Mouse (Mus musculus) megakaryocyte, embryonic 14.5 days (primary cell): ENCODE measurements around the gene Serpina3i.

Source experiments
- FLI1 ChIP-seq: IDR thresholded peaks from 2 replicates; pipeline ENCODE4 v1.6.1; 2012; ENCODE audit warnings: low read length, inconsistent platforms, mixed read lengths
- GATA1 ChIP-seq: IDR thresholded peaks from 3 replicates; pipeline ENCODE4 v1.6.1; 2012; ENCODE audit warnings: mixed read lengths, low read length, inconsistent platforms, borderline replicate concordance

DNA sequence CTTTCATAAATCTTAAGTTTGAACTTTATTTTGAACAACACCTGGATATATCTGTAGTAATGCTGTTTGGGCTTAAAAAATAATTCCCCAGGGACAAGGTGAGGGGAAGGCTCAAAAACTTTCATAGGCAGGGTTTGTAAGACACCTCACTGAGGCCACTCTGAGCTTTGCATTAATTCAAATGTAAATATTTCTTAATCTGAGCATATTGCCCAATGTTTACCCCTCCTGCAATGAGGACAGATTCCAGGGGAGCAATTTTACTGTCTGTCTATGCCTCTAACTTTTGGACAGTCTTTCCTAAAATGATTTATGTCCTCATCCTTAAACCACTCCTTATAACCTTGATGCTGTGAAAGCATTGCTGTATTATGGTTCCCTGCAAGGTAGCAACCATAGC lies 25.4 kb downstream of the Serpina3i start:
- TF ChIP-seq GATA1 (no peak), FLI1 (no peak)
